Mouse (Mus musculus): Measurements from ENCODE around the gene Rasl11b. TPM values are rescaled to one million over a fixed set of nuclear protein-coding genes. Genes with fewer than 3 reads are reported as not detected.

Rasl11b gene
- total RNA-seq, 4 experiments from 2014 or later = 36.0 to 52.1 (median 41.2) TPM

DNA sequence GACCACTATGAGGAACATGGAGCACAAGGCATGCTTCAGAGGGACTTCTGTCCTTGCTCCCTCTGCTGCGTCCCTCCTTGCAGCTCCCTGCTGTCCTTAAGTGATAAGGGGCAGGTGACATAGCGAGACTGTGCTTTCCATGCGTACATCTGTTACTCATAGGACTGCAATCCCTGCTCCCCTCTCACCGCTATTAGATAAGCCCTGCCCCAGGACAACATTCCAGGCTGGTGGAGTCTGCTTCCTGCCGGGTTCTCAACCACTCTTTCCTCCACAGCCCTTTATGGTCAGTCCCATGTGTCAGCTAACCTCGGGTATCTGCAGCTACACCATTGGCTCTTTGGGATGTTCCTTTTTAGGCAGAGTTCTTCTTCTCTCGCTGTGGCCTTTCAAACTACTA lies 13.4 kb downstream of the Rasl11b start:
- DNase-seq (ENCODE audit: low spot score) = no peak

- no peak for DNase-seq (ENCODE audit: low spot score)
These were observed 14.6 kb downstream of the Rasl11b start for GRCm38 (mm10) chr5:74209640-74210039.

DNA sequence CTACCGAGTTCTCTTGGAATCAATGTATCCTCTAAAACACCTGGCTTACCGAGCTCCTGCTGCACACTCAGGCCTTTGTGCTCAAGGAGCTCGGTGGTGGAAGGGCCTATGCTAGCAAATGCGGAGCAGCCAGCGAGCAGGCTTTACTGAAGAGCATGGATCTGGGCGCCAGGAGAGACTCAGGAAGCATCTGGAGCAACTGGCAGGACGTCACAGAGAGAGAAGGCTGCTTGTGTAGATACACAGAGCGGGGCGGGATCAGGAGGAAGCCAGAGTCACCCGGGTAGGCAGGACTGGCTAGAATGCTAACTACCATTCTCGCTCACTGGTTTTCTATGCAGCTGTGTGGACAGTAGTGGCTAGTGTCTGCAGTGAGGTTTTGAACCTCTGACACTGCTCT lies 16.3 kb downstream of the Rasl11b start:
- no peak for DNase-seq (ENCODE audit: low spot score)

- DNase-seq (ENCODE audit: low spot score) = no peak
These were observed 19.5 kb downstream of the Rasl11b start for GRCm38 (mm10) chr5:74214501-74215110.

- no peak for DNase-seq (ENCODE audit: low spot score)
These were observed 20.0 kb downstream of the Rasl11b start for GRCm38 (mm10) chr5:74215125-74215524.

GRCm38 (mm10) chr5:74218524-74218923 lies 23.4 kb downstream of the Rasl11b start:
- no peak for DNase-seq (ENCODE audit: low spot score)

GRCm38 (mm10) chr5:74222626-74223025 lies 27.5 kb downstream of the Rasl11b start:
- DNase-seq (ENCODE audit: low spot score) = no peak

DNA sequence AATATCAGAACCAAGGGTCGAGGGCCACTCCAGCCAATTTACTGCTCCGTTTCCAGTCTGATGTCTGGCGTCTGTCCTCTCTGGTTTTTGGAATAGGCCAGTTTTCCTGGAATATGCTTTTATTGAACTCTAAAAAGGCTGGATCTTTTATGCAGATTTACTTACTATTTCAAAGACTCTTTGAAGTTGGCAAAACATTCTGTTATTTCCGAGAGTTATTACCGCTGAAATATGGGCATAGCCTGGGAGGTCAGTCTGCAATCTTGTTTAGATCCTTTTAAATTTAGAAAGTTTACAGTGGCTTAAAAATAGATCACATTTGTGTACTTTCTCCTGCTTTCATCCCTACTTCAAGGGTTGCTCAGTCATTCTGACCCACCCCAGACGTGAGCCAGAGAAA lies 29.4 kb downstream of the Rasl11b start:
- DNase-seq (ENCODE audit: low spot score) = no peak

GRCm38 (mm10) chr5:74226183-74226582 lies 31.1 kb downstream of the Rasl11b start:
- DNase-seq (ENCODE audit: low spot score) = no peak

DNA sequence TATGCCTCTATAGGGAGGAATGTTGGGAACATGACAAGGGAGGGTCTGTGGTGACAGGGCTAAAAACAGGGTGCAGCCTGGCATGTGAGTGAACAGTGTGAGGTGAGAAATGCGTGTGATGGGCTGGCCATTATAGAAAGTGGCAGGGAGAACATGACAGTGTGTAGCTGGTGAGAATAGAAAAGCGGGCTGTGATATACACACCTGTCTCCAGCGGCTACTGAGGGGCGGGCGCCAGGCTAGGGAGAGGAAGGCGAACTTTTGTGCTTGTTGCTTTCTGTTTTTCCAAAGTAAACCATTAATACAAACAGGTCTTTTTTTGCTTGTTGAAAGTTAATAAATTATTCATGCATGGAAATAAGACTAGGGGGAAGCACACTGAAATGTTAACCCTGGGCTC lies 32.3 kb downstream of the Rasl11b start:
- no peak for DNase-seq (ENCODE audit: low spot score)

DNA sequence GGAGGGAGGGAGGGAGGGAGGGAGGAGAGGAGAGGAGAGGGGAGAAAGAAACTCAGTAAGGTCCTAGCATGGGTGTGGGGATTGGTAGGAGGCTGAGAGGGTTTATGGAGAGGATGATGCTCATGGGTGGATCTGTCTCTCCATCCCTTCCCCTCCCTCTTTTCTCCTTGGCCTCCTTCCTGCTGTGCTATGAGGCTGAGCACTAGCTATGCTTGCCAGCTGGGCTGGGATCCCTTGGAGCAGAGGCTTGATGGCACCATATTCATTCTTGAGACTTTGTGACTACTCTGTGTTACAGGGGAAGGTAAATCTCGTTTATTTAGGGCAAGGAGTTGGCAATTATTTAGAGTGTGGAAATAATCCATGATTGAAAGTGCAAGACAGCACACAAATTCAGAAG lies 33.9 kb downstream of the Rasl11b start:
- no peak for DNase-seq (ENCODE audit: low spot score)

- DNase-seq (ENCODE audit: low spot score) = no peak
These were observed 34.8 kb downstream of the Rasl11b start for GRCm38 (mm10) chr5:74229775-74230413.

DNA sequence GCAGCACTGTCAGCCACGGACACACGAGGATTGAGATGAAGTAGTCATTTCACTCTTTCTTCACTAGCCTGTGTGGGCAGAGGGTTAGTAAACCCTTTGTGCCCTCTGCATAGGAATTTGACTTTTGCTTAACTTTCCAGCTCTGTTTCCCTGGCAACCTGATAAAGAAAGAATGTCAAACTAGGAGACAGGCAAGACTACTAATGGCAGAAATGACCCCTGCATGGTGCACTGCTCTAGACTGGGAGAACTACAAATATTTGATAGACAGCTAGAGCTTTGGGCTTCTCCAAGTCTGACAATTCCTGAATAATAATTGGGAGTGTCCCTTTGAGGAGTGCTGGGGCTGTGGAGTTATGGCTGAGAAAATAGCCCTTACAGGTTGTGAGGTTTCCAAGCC lies 35.4 kb downstream of the Rasl11b start:
- no peak for DNase-seq (ENCODE audit: low spot score)

- DNase-seq (ENCODE audit: low spot score) = no peak
These were observed 38.7 kb downstream of the Rasl11b start for GRCm38 (mm10) chr5:74233808-74234207.

- no peak for DNase-seq (ENCODE audit: low spot score)
These were observed 44.3 kb downstream of the Rasl11b start for GRCm38 (mm10) chr5:74239369-74239768.

DNA sequence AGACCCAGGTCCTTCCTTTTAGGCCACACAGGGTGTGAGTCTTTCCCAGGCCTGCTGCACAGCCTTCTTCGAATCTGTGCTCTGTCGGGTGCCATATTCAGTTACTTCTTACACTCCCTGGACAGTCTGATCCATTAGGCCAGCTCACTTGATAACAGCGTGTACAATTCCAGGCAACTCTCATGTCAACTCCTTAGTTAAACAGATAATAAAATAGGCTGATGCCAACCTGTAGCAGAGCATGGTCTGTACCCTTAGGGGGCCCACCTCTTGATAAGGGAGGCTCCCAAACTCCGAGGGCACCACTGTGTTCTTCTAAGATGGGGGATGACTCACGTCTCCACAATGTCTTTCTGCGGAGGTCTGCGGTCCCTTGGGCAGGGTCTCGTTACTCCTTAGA lies 45.2 kb downstream of the Rasl11b start:
- no peak for DNase-seq (ENCODE audit: low spot score)

- DNase-seq (ENCODE audit: low spot score) = no peak
These were observed 46.0 kb downstream of the Rasl11b start for GRCm38 (mm10) chr5:74240926-74241680.

DNA sequence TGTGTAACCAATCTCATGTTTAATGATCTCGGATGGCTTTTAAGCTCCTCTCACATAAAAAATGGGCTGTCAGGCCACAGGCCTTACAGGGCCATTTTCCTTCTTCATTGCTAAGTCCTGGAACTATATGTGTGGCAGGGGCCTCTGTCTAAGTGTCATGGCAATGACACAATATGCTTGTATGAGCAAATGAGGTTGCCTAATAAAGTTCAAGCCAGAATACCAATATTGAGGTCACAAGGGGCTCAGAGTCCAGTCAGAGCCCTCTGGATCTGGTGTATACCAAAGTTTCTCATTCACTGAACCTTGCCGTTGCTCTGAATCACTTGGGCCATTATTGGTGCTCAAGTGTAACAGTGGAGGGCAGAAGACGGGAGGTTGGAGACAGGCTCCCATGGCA lies 47.6 kb downstream of the Rasl11b start:
- DNase-seq (ENCODE audit: low spot score) = no peak

GRCm38 (mm10) chr5:74244406-74245019 lies 49.4 kb downstream of the Rasl11b start:
- no peak for DNase-seq (ENCODE audit: low spot score)

GRCm38 (mm10) chr5:74245641-74246145 lies 50.6 kb downstream of the Rasl11b start:
- DNase-seq (ENCODE audit: low spot score) = peak; percentile 36

DNA sequence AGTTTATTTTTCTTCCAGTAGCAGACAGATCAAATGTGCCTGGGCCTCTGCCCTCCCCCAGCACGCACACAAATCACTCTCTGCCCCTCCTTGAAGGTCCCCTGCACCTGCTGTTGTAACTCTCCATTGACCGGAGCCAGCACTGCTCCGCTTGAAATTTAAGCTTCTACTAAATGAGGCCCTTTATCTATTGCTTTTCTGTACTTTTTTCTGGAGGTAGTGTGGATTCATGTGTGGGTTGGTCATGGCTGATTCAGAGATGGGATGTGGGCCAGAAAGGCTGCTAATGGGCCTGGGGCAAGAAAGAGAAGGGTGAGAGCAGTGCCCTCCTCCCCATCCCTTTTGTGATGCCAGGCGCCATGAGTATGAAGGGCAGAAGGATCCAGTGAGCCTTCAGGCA lies 51.4 kb downstream of the Rasl11b start:
- DNase-seq (ENCODE audit: low spot score) = no peak

- DNase-seq (ENCODE audit: low spot score) = no peak
These were observed 51.9 kb downstream of the Rasl11b start for GRCm38 (mm10) chr5:74246971-74247370.
